Comparison of ENCODE assay signal across 17 mouse cellular contexts in the genomic region with DNA sequence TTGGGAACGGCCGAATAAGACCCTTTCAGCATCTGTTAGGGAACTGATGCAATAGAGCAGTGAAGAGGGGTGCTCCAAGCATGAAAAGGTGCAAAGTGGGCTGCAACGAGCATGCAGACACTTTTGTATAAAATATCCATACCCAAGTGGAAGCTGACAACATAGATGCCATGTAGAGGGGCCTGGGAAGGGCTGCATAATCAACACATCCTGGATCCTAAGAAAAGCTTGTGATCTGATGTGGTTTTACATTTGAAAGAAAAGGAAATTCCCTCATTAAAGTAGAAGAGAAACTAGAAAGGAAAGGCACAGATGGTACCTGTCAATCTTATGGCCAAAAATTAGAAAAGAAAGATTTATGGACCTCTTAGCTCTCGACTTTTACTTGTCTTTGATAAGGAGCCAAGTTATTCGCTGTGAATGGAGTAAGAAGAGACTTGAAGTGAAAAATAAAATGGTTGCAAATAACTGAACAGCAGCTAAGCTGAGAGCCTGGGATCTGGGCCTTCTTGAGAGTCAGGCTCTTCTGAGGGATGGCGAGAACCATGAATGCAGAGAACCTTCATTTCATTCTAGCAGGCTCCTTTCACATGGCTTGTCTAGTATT.
"Had no signal": no experiment of that assay in that cellular context is flagged by ENCODE, and none has a peak within 500 bp of the region (broad histone marks: within the 10 kb centered on the region; RNA-seq: fewer than 3 reads in every experiment).

No protein-coding gene starts in this region.

- ATAC-seq: midbrain, embryonic 15.5 days had no signal

- DNase-seq: kidney, adult 18-20 months; kidney, postnatal 10 days; layer of hippocampus, adult 9-11 months; lung, adult 2 months; lung, postnatal 14 days; retina, postnatal 1 day; right cerebral cortex, postnatal 14 days; thymus, postnatal 36 days had no signal

- H3K4me3 ChIP-seq: limb, embryonic 10.5 days; liver, embryonic 15.5 days; megakaryocyte, embryonic 14.5 days; midbrain, embryonic 15.5 days; neural tube, embryonic 12.5 days; stomach, embryonic 15.5 days had no signal

- H3K9me3 ChIP-seq: limb, embryonic 10.5 days; liver, embryonic 15.5 days; megakaryocyte, embryonic 14.5 days; midbrain, embryonic 15.5 days; neural tube, embryonic 12.5 days; stomach, embryonic 15.5 days had no signal

- H3K27me3 ChIP-seq: liver, embryonic 15.5 days; megakaryocyte, embryonic 14.5 days; midbrain, embryonic 15.5 days; neural tube, embryonic 12.5 days; stomach, embryonic 15.5 days had no signal

- H3K36me3 ChIP-seq: limb, embryonic 10.5 days; liver, embryonic 15.5 days; midbrain, embryonic 15.5 days; neural tube, embryonic 12.5 days; stomach, embryonic 15.5 days had no signal

- H3K4me2 ChIP-seq: liver, embryonic 11.5 days; liver, embryonic 15.5 days; midbrain, embryonic 11.5 days; midbrain, embryonic 15.5 days; neural tube, embryonic 12.5 days; stomach, embryonic 15.5 days had no signal

- H3K4me1 ChIP-seq: limb, embryonic 10.5 days; liver, embryonic 15.5 days; midbrain, embryonic 15.5 days; neural tube, embryonic 12.5 days; stomach, embryonic 15.5 days had no signal

- H3K27ac ChIP-seq: limb, embryonic 10.5 days; liver, embryonic 15.5 days; macrophage; midbrain, embryonic 15.5 days; neural tube, embryonic 12.5 days; stomach, embryonic 15.5 days had no signal

- H3K9ac ChIP-seq: liver, embryonic 15.5 days; midbrain, embryonic 15.5 days; neural tube, embryonic 12.5 days; stomach, embryonic 15.5 days had no signal
